Mouse (Mus musculus): ENCODE results near the gene Fpgs. TPM values are rescaled to one million over a fixed set of nuclear protein-coding genes. Genes with fewer than 3 reads are reported as not detected.

Gene Fpgs
- total and polyA plus RNA-seq, 2 experiments from 2014 or later: 22.0 to 31.5 TPM

- H3K9ac ChIP-seq: no peak overlapping the region
- TF ChIP-seq CTCF (IDR thresholded peaks at IDR 0.05; ENCODE audit: low read depth): no peak
- H3K4me1 ChIP-seq (ENCODE audit: insufficient read depth): peaks cover 3% of the 10 kb centered on the region
- DNase-seq (no peak), ATAC-seq (no peak)
- no peak overlapping the region for H3K4me3 ChIP-seq (ENCODE audit: low read depth, low read length)
- H3K9me3 ChIP-seq (ENCODE audit: low read length): no peaks in the 10 kb centered on the region
- no peak overlapping the region for H3K4me2 ChIP-seq (ENCODE audit: low read depth)
- H3K27ac ChIP-seq (ENCODE audit: low read depth, low read length): no peak overlapping the region
- H3K36me3 ChIP-seq (ENCODE audit: insufficient read depth): peaks cover 6% of the 10 kb centered on the region
- 76% methylated on average over 4 of the region's 4 CpGs for WGBS
- H3K27me3 ChIP-seq (ENCODE audit: insufficient read depth, low read length): no peaks in the 10 kb centered on the region
These were observed 11.1 kb upstream of the Fpgs start for GRCm38 (mm10) chr2:32714987-32715425.

DNA sequence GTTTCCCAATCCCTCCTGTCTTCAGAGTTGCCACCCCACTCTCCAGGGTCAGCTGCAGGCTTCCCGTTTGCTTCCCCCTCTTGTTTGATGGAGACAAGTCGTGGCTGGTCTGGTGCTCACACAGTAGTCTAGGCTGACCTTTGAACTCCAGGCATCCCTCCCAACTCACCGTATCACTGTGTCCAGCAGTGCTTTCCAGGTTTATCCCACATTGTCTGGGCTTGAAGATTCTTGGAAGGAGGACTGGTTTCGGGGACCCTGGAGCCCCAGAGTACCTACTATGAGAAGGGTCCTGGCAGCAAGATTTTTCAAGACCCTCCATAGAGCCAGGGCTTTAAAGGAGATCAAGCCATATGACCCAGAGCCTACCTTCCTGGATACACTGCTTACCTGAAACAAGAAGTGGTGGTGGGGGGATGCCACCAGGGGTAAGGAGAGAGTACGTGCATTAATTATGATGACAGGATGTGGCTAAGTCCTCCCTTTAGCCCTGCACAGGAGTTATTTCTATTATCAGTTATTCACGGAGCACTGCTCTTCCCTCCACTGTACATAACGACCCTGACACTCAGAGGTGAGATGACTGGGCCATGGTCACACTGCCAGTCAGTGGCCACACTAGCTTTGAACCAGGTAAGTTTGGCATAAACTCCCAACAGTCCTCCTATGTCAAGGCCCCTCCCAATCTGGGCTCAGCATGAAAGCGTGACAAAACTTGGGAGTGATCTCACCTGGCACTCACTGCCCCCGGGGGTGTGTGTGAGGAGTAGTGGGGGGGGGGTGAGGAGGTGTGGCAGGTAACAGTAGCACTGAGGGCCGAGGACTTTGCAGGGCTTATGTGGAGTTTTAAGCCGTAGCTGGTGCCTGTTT is 10.4 kb upstream of the Fpgs start:
- TF ChIP-seq CTCF (IDR thresholded peaks at IDR 0.05; ENCODE audit: low read depth): no peak
- Histone ChIP-seq H3K4me2 (ENCODE audit: low read depth) (peak overlapping the region; percentile 94; the same call in 1 of the 2 replicates), H3K9me3 (ENCODE audit: low read length) (no peaks in the 10 kb centered on the region), H3K9ac (peak overlapping the region; percentile 86), H3K4me3 (ENCODE audit: low read depth, low read length) (no peak overlapping the region), H3K27me3 (ENCODE audit: insufficient read depth, low read length) (no peaks in the 10 kb centered on the region), H3K36me3 (ENCODE audit: insufficient read depth) (peaks cover 13% of the 10 kb centered on the region), H3K27ac (ENCODE audit: low read depth, low read length) (peak overlapping the region; percentile 100), H3K4me1 (ENCODE audit: insufficient read depth) (peaks cover 3% of the 10 kb centered on the region)
- WGBS: 68% methylated on average over 11 of the region's 11 CpGs
- no peak for ATAC-seq
- DNase-seq: no peak

DNA sequence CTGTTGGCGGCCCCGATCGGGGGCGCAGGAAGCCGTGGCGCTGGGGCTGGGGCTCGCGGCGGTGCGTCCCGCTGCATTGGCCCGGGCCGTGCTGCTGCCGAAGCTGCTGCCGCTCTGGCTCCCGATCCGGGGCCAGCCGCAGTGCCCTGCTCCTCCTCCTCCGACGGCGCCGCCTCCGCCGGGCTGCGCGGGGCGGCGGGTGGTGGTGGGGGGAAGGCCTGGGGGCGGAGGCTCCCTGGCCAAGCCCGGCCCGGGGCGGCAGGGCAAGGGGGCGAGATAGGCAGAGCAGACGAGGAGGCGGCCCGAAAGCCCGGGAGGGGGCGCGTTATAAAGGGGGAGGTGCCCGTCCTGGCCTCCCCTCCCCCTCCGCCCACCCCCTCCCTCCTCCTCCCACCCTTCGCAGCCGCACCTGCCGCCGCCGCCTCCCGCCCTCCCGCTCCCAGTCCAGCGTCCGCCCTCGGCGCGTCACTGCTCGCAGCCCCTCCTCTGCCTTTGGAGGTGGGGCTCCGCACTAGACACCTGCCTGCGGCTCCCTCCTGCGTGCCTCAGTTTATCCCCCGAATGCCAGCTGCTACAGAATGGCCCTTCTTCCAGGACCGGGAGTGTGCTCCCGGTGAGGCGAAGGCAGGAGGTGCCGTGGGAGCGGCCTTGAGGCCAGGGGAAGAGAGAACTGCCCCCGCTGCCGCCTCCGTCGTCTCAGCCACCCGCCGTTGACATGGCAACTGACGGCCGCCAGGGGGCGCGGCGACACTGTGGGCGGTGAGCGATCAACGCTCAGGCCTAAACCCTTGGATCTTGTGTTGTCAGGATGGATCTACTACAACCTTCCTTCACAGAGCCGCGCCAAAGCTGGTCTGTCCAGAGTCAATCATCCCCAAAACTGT is 9.2 kb upstream of the Fpgs start, which contains the start of gene Cdk9:
Cdk9 (minus strand) TSS at position 143 of the 884 bp plus-strand sequence.
- Histone ChIP-seq H3K4me3 (ENCODE audit: low read depth, low read length) (peak within 1 kb of the TSS; percentile 81), H3K27ac (ENCODE audit: low read depth, low read length) (peak within 1 kb of the TSS; percentile 100), H3K4me2 (ENCODE audit: low read depth) (peak within 1 kb of the TSS; percentile 94), H3K4me1 (ENCODE audit: insufficient read depth) (peaks cover 3% of the 10 kb centered on the region), H3K9me3 (ENCODE audit: low read length) (no peaks in the 10 kb centered on the region), H3K27me3 (ENCODE audit: insufficient read depth, low read length) (no peaks in the 10 kb centered on the region), H3K9ac (peak within 1 kb of the TSS; percentile 86), H3K36me3 (ENCODE audit: insufficient read depth) (peaks cover 20% of the 10 kb centered on the region)
- WGBS: 1% methylated on average over 33 of the region's 79 CpGs
- DNase-seq (peak; percentile 96), ATAC-seq (peak; percentile 91)
- peak; percentile 100 for TF ChIP-seq CTCF (IDR thresholded peaks at IDR 0.05; ENCODE audit: low read depth)

DNA sequence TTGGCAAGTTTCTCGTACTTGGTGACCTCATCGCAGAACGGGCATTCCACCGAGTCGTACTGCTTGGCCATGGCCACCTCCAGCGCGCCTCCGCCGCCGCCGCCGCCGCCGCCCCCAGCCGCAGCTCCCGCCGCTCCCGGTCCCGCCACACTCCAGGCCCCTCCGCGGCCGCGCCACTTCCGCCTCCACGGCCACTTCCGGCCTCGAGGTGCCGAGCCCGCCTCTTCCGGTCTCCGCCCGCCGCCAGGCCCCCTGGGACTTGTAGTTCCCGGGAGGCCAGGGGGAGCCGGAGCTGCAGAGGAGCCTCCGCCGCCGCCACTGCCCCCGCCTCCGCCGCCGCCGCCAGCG is 8.6 kb upstream of the Fpgs start:
- WGBS: under 1% methylated on average over 20 of the region's 44 CpGs
- Histone ChIP-seq H3K27me3 (ENCODE audit: insufficient read depth, low read length) (no peaks in the 10 kb centered on the region), H3K4me3 (ENCODE audit: low read depth, low read length) (peak overlapping the region; percentile 81), H3K9me3 (ENCODE audit: low read length) (no peaks in the 10 kb centered on the region), H3K27ac (ENCODE audit: low read depth, low read length) (peak overlapping the region; percentile 100), H3K9ac (peak overlapping the region; percentile 86), H3K4me2 (ENCODE audit: low read depth) (peak overlapping the region; percentile 94), H3K4me1 (ENCODE audit: insufficient read depth) (peaks cover 3% of the 10 kb centered on the region), H3K36me3 (ENCODE audit: insufficient read depth) (peaks cover 26% of the 10 kb centered on the region)
- ATAC-seq (peak; percentile 89), DNase-seq (peak; percentile 95)
- TF ChIP-seq CTCF (IDR thresholded peaks at IDR 0.05; ENCODE audit: low read depth): no peak

DNA sequence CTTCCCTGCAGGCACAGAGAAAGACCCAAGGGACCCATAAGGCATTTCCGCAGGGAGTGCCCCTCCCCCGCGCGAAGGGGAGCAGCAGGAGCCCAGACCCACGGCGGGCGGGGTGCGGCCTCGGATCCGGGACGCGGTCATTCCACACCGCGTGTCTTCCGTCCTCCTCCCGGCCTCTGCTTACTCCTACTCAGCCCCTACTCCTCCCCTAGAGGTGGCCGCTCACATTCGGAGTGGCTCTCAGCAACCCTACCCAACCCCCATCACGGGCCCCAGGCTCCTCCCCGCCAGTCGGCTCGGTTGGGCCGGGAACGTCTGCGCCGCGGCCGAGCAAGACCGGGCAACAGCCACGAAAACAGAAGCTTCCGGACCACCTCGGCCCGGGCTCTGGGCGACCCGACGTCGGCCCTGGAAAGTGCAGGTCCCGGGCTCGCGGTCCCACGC is 8.2 kb upstream of the Fpgs start:
- WGBS: 4% methylated on average over 41 of the region's 41 CpGs
- ATAC-seq (no peak), DNase-seq (peak; percentile 12)
- H3K27ac ChIP-seq (ENCODE audit: low read depth, low read length): peak overlapping the region; percentile 100
- no peaks in the 10 kb centered on the region for H3K27me3 ChIP-seq (ENCODE audit: insufficient read depth, low read length)
- peak overlapping the region; percentile 86 for H3K9ac ChIP-seq
- H3K36me3 ChIP-seq (ENCODE audit: insufficient read depth): peaks cover 28% of the 10 kb centered on the region
- H3K4me2 ChIP-seq (ENCODE audit: low read depth): peak overlapping the region; percentile 94
- peaks cover 3% of the 10 kb centered on the region for H3K4me1 ChIP-seq (ENCODE audit: insufficient read depth)
- H3K9me3 ChIP-seq (ENCODE audit: low read length): no peaks in the 10 kb centered on the region
- TF ChIP-seq CTCF (IDR thresholded peaks at IDR 0.05; ENCODE audit: low read depth): no peak
- H3K4me3 ChIP-seq (ENCODE audit: low read depth, low read length): peak overlapping the region; percentile 81

- peaks cover 35% of the 10 kb centered on the region for H3K36me3 ChIP-seq (ENCODE audit: insufficient read depth)
- DNase-seq (no peak), ATAC-seq (no peak)
- 26% methylated on average over 9 of the region's 9 CpGs for WGBS
- peaks cover 3% of the 10 kb centered on the region for H3K4me1 ChIP-seq (ENCODE audit: insufficient read depth)
- H3K27ac ChIP-seq (ENCODE audit: low read depth, low read length): 0 out of 2 replicates have a peak overlapping the region, but pooled peaks have one; percentile 100
- H3K27me3 ChIP-seq (ENCODE audit: insufficient read depth, low read length): no peaks in the 10 kb centered on the region
- peak overlapping the region; percentile 94 for H3K4me2 ChIP-seq (ENCODE audit: low read depth)
- peak overlapping the region; percentile 81 for H3K4me3 ChIP-seq (ENCODE audit: low read depth, low read length)
- H3K9me3 ChIP-seq (ENCODE audit: low read length): no peaks in the 10 kb centered on the region
- TF ChIP-seq CTCF (IDR thresholded peaks at IDR 0.05; ENCODE audit: low read depth): peak; percentile 11; the same call in 1 of the 2 replicates
- H3K9ac ChIP-seq: peak overlapping the region; percentile 86
These were observed 7.5 kb upstream of the Fpgs start for GRCm38 (mm10) chr2:32711301-32712056.

All from forebrain, postnatal 0 days (tissue).